Mouse (Mus musculus) liver, adult 2 months (tissue): ENCODE measurements around the gene Mrtfb. TPM values are rescaled to one million over a fixed set of nuclear protein-coding genes. Genes with fewer than 3 reads are reported as not detected.

Experiments used
- DNase-seq: peaks from one replicate; pipeline ENCODE4 v3.0.0-alpha.2; 2011; ENCODE audit warnings: low read depth, low spot score; ENCODE audit errors: extremely low read depth
- H3K27ac ChIP-seq: fragments of 200-500 bp; replicated peaks from 2 replicates; pipeline ENCODE4 v1.5.1; 2012; ENCODE audit warnings: low read depth, mild to moderate bottlenecking, control low read depth, inconsistent platforms, low read length; ENCODE audit not compliant: insufficient read depth
- H3K27me3 ChIP-seq: fragments of 200-500 bp; 2 replicates; pipeline ENCODE4 v1.6.1; 2012; ENCODE audit warnings: mild to moderate bottlenecking, moderate library complexity, low read length, inconsistent platforms; ENCODE audit not compliant: control insufficient read depth, insufficient read depth
- H3K36me3 ChIP-seq: fragments of 200-500 bp; 2 replicates; pipeline ENCODE4 v1.6.1; 2012; ENCODE audit warnings: low read length, inconsistent platforms; ENCODE audit not compliant: control insufficient read depth, insufficient read depth
- H3K4me1 ChIP-seq: fragments of 200-500 bp; 2 replicates; pipeline ENCODE4 v1.6.1; 2011; ENCODE audit warnings: low read length; ENCODE audit not compliant: control insufficient read depth, insufficient read depth
- H3K4me3 ChIP-seq: fragments of 200-500 bp; 2 replicates; pipeline ENCODE4 v1.5.1; 2011; ENCODE audit warnings: low read depth, mild to moderate bottlenecking, control low read depth, low read length, moderate library complexity; ENCODE audit not compliant: insufficient read depth
- H3K79me2 ChIP-seq: fragments of 200-500 bp; 2 replicates; pipeline ENCODE4 v1.6.1; 2012; ENCODE audit warnings: inconsistent platforms, mild to moderate bottlenecking, low read length, moderate library complexity; ENCODE audit not compliant: control insufficient read depth, insufficient read depth
- H3K9ac ChIP-seq: fragments of 200-500 bp; 2 replicates; pipeline ENCODE4 v1.6.1; 2012; ENCODE audit warnings: low read depth, mild to moderate bottlenecking, control low read depth, inconsistent platforms, low read length
- CTCF ChIP-seq: fragments of 200-500 bp; IDR thresholded peaks from 2 replicates; pipeline ENCODE4 v1.5.1; 2011; ENCODE audit warnings: low read depth, low read length, control low read depth
- POLR2A ChIP-seq: fragments of 200-500 bp; IDR thresholded peaks from 2 replicates; pipeline ENCODE4 v1.6.1; 2011; ENCODE audit warnings: low read length, control low read depth; ENCODE audit not compliant: insufficient read depth; ENCODE audit errors: extremely low read depth
- WGBS: fragments of 180-500 bp; shearing (Covaris S2); methylation state at CpG from one replicate; pipeline ENCODE4 v1.1.7; 2018; 5-methylcytosine and 5-hydroxymethylcytosine counted together
- polyA plus RNA-seq: library from polyadenylated mRNA; depleted of rRNA; stranded (reverse); fragments of >200 nt; gene quantifications from 2 replicates; pipeline ENCODE4 v1.2.3, GENCODE M21; 2012
- total RNA-seq: library from RNA; depleted of rRNA; stranded (reverse); fragments of >200 nt; gene quantifications from 2 replicates; pipeline ENCODE4 v1.2.3, GENCODE M21; 2014

Gene Mrtfb
- total and polyA plus RNA-seq, 2 experiments: 4.2 to 9.4 TPM

DNA sequence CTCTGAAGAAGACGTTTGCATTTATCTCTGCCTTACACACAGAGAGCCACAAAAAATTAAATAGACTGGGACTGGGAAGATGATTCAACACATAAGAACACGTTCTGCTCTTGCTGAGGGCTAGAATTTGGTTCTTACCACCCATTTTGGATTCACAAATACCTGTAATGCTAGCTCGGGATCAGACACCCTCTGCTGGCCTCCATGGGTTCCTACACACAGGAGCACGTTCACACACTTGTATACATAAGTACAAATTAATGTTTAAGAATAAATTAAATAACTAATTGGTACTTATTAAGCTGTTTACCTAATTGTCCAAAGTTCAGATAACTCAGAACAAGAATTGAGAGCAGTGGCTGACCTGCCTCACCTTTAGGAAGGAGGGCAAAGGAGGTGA lies 155.2 kb downstream of the Mrtfb start:
- 77% methylated on average over 4 of the region's 4 CpGs for WGBS
- H3K9ac ChIP-seq: no peak overlapping the region
- no peaks in the 10 kb centered on the region for H3K79me2 ChIP-seq
- peaks cover 8% of the 10 kb centered on the region for H3K4me1 ChIP-seq
- peak; percentile 77 for DNase-seq
- H3K36me3 ChIP-seq: peaks cover 35% of the 10 kb centered on the region
- TF ChIP-seq CTCF (peak; percentile 38; the same call in 1 of the 2 replicates), POLR2A (no peak)
- H3K27me3 ChIP-seq: no peaks in the 10 kb centered on the region
- H3K27ac ChIP-seq: no peak overlapping the region
- no peak overlapping the region for H3K4me3 ChIP-seq

DNA sequence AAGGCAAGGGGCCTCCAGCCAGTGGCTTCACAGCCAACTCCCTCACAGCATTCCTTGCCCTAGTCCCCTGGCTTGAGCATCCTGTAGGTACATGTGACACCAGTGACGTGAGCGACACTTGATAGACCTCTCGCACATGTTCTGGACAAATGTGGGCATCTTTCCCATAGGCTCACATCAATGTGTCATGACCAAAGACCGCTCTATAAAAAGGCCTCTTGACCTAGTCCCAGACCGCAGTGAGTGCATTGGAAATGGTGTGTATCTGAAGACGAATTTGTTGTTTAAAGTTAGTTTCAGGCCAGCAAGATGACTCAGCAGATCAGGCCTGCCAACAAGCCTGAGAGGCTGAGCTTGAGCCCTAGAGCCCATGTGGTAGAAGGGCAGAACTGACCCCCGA lies 158.3 kb downstream of the Mrtfb start:
- H3K79me2 ChIP-seq: no peaks in the 10 kb centered on the region
- peak; percentile 26 for DNase-seq
- H3K4me3 ChIP-seq: no peak overlapping the region

DNA sequence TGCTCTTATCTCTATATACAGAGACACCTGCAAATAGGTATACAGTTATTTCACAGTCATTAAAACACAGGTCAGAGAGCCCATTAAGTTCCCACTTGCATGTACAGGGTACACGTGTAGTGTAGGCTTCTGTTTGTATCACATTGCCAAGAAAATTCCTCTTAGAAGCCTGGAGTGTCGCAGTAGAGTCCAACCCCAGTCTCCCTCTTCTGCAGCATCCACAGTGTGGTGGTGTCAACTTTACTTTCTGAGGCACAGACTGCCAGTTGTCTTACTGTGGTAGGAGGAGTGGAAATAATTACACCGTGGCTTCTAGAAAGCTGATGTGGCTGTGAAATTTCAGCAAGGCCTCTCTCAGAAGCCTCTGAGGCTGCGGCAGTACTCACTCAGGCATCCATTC lies 158.7 kb downstream of the Mrtfb start:
- WGBS: 91% methylated on average over 4 of the region's 4 CpGs
- Histone ChIP-seq H3K36me3 (peaks cover 16% of the 10 kb centered on the region), H3K4me1 (peaks cover 8% of the 10 kb centered on the region), H3K79me2 (no peaks in the 10 kb centered on the region), H3K27ac (no peak overlapping the region), H3K9ac (no peak overlapping the region), H3K27me3 (no peaks in the 10 kb centered on the region), H3K4me3 (no peak overlapping the region)
- TF ChIP-seq POLR2A: no peak
- no peak for TF ChIP-seq CTCF
- no peak for DNase-seq

More for the DNA sequence above, 158.3 kb downstream of the Mrtfb start:
- Histone ChIP-seq H3K27ac (no peak overlapping the region), H3K27me3 (no peaks in the 10 kb centered on the region), H3K9ac (no peak overlapping the region), H3K36me3 (peaks cover 20% of the 10 kb centered on the region), H3K4me1 (peaks cover 8% of the 10 kb centered on the region)
- 68% methylated on average over 7 of the region's 7 CpGs for WGBS
- no peak for TF ChIP-seq CTCF
- TF ChIP-seq POLR2A: no peak

DNA sequence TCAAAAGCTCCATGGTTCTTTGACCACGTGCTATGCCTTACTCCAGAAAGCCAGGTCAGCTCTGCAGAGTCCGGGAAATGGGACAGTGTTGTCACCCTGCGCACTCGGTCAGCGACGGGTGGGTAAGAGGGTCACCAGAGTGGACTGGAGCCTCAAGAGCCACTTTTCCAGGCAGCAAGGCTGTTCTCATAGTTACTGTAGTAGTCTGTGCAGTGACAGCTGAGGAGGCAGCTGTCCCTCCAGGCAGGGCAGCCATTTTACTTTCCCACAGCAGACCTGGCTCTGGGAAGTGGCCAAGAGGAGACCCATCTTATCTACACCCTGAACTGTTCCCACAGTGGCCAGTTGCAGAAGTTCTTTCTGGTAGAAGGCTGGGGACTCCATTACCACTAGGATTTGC lies 159.2 kb downstream of the Mrtfb start:
- no peak for DNase-seq
- no peaks in the 10 kb centered on the region for H3K79me2 ChIP-seq
- H3K9ac ChIP-seq: no peak overlapping the region
- H3K27me3 ChIP-seq: no peaks in the 10 kb centered on the region
- TF ChIP-seq CTCF (no peak), POLR2A (no peak)
- peaks cover 8% of the 10 kb centered on the region for H3K4me1 ChIP-seq
- no peak overlapping the region for H3K4me3 ChIP-seq
- H3K36me3 ChIP-seq: peaks cover 13% of the 10 kb centered on the region
- no peak overlapping the region for H3K27ac ChIP-seq
- WGBS: 96% methylated on average over 6 of the region's 6 CpGs

DNA sequence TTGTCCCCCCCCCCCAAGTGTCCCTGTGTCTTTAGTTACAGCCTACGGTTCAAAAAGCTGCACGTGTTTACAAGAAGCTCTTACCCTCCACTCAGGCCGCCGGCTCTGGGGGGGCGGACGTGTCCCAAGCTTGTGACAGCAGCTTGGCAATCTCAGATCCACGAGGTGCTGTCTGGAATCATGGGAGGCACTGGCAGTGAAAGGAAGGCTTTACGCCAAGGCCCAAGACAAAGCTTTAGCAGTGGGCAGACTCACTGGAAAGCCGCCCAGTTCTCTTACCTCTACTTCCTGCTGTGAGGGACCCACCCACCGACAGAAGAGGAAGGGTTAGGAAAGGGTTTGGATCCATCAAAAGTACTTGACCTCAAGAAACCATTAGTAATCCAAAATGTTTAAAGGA lies 160.2 kb downstream of the Mrtfb start:
- 86% methylated on average over 10 of the region's 10 CpGs for WGBS
- Histone ChIP-seq H3K36me3 (peaks cover 7% of the 10 kb centered on the region; the same call in 1 of the 2 replicates), H3K4me3 (no peak overlapping the region), H3K27ac (no peak overlapping the region), H3K9ac (no peak overlapping the region), H3K79me2 (no peaks in the 10 kb centered on the region), H3K4me1 (peaks cover 8% of the 10 kb centered on the region), H3K27me3 (no peaks in the 10 kb centered on the region)
- no peak for DNase-seq
- no peak for TF ChIP-seq POLR2A
- no peak for TF ChIP-seq CTCF

DNA sequence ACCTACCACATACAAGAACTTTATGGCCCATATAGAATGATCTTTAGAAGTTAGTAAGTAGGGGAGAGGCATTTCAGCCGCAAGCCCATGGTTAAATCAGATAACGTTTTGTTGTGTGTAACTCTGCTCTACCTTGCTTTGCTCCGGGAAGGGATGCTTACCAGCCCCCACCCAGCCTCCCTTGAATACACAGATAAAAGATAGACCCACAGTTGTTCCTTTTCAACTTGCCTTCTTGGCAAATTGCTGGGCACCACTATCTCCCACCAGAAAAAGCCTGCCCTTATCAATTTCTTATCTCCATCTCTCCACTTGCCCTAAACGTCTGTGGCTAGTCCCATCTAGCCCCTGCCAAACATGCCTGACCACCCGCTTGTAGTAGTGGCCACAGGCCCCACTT lies 161.6 kb downstream of the Mrtfb start:
- TF ChIP-seq POLR2A: no peak
- TF ChIP-seq CTCF: no peak
- Histone ChIP-seq H3K4me3 (no peak overlapping the region), H3K27me3 (no peaks in the 10 kb centered on the region), H3K79me2 (no peaks in the 10 kb centered on the region), H3K9ac (no peak overlapping the region), H3K4me1 (peaks cover under 1% of the 10 kb centered on the region; the same call in 1 of the 2 replicates), H3K36me3 (peaks cover 7% of the 10 kb centered on the region; the same call in 1 of the 2 replicates), H3K27ac (no peak overlapping the region)
- DNase-seq: no peak
- WGBS: 75% methylated on average over 5 of the region's 5 CpGs
